Mouse (Mus musculus) urinary bladder, adult 2 months (tissue): ENCODE measurements around the gene Plod3. TPM values are rescaled to one million over a fixed set of nuclear protein-coding genes. Genes with fewer than 3 reads are reported as not detected.
A peak's percentile ranks its signal among the peaks of the same experiment; 100 is the strongest.

Experiments used
- DNase-seq: peaks from one replicate; pipeline ENCODE4 v3.0.0; 2022; ENCODE audit warnings: low spot score
- polyA plus RNA-seq: library from polyadenylated mRNA; depleted of rRNA; stranded (reverse); fragments of >200 nt; gene quantifications from 2 replicates; pipeline ENCODE4 v1.2.3, GENCODE M21; 2012

Gene Plod3
- polyA plus RNA-seq, 1 experiment = 45.8 TPM

DNA sequence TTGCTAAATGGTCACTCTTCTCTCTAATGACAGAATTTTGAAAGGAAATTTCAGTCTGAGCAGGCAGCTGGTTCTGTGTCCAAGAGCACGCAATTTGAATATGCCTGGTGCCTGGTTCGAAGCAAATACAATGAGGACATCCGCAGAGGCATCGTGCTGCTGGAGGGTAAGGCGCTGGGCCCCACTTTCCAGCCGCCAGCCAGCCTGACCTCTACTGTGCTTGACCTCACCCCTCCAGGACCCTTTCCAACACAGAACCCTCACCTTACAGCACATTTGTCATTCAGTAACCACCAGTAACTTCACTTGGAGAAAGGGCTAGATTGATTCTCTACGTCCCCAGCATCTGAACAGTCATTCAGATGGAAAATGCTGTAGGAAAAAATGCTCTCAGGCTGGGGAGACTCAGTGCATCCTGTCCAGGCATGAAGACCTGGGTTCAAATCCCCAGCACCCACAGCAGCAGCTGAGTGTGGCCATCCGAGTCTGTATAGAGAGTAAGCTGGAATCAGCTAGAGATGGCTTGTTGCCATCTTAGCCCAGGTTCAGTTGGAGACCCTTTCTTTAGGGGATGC is 23.8 kb upstream of the Plod3 start:
- DNase-seq = no peak

DNA sequence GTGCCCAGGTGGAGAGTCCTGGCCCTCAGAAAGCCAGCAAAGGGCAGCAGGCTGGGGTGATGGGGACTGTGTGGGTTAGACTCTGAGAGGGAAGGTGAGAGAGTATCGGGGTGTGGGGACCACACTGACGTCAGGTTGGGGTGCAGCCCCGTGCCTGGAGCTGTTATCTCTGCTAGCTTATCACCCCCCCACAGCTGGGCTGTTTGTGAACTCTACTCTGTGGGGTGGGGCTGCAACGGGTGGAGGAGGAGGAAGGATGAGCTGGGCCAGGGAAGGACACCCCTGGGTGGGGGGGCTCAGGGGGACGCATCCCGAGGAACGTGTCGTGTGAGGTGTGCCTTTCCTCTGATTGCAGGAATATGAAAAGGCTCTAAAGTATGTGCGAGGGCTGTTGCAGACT is 21.6 kb upstream of the Plod3 start:
- no peak for DNase-seq

DNA sequence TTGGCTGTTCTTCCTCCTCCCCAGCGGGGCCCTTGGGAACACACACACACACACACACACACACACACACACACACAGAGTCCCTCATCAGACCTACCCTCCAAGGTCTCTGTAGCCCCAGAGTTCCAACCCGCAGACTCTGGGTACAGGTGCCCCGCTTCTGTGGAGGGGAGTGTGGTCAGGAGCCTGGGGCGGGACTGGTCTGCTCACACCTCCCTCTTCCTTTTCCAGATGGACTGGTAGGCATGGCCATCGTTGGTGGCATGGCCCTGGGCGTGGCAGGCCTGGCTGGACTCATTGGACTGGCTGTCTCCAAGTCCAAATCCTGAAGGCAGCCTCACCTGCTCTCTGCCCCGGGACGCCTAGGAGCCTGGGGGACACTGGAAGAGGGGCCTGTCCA is 21.1 kb upstream of the Plod3 start:
- DNase-seq = no peak

DNA sequence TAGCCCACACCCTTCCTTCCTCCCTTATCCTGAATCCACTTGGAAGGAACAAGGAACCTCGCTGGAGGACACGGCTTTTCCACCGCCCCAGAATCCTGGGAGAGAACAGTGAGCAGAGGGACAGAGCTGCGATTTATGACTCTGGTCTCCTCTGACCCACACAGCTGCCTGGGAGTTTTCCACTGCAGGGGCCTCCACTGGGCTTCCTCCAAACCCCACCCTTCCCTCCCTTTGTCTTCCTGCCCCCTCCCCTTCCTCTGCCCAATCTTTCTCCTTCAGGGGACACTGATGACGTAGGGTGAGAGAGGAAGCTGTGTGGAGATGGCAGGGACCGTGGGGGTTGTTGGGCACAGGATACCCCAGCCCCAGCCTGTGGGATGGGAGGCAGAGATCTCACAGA is 20.5 kb upstream of the Plod3 start, which contains the start of gene Cldn15:
TSS of gene Cldn15 (plus strand) at position 286 of the 400 bp plus-strand sequence.
- no peak for DNase-seq

DNA sequence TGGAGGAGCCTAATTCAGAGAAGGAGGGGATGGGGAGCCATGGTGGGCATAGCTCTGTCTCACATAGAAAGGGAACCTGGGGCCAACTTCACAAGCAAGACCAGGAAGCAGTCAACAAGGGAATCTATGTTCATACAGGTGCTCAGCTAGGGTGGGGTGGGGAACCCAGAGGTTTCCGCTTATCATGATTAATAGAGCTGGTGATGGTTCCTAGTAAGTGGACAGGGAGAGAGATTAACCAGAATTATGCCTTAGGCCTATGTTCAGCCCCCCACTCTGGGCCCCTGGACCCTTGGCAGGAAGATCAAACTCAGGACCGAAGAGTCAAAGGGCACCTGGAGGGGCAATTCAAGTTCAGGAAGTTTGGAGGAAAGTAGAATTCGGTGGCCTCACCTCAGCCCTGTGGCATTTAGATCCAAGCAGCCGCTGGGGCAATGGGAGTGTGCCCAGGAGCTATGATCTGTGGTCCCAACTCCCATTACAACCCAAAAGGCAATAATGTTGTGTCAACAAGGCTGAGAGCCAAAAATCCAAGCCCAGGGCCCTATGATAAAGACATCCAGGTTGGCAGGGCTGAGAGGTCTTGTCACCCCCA is 19.9 kb upstream of the Plod3 start:
- no peak for DNase-seq

DNA sequence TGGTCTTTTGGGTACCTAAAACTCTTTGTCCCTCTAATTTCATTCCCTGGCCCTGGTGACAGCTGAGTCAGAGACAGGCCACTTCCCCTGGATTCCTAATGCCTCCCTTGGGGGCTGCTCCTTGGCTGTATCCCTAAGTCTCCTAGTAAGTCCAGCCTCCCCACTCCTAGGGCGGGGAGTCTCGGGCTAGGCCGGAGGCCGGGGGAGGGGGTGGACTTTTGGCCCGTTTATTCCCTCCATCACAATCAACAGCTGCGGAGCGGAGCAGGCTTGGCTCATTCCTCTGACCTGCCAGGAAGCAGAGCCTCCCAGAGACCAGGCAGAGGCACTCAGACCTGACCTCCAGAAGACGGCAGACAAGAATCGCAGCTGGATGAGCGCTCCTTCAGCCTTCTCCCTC is 19.2 kb upstream of the Plod3 start:
- no peak for DNase-seq

DNA sequence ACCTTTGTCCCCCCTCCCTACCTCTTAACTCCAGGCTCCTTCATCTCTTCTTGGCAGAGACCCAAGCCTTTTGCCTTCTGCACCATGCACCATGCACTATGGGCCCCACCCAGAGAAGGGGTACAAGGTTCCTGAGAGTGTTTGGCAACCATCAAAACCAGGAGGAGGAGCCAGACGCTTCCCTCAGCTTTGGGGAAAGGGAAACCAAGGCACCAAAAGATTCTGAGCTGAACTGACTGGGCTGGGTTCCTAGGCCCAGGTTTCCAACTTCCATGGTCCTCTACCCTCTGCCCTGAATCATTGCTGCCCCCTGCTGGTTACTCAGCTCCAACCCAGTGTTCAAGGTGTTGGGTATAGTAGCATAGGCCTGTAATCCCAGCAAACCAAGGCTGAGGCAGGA is 16.1 kb upstream of the Plod3 start:
- no peak for DNase-seq

DNA sequence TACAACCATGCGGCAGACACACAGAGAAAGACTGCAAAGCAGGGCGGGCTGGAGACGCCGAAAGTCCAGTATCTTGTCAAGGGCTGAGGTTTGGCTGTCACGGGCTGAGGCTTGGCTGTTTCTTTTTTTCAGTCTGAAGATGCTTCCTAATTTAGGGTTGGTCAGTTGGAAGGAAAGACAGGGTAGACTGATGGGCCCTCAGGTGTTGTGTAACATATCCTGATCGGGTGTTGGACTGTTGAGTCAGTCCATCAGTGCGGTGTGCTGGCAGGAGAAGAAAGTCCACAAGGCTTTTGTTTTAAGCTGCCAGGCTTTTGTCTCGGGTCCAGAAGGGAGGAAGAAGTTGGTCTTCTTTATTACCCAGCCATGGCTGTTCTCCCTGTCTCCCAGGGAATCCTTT is 13.1 kb upstream of the Plod3 start:
- no peak for DNase-seq

DNA sequence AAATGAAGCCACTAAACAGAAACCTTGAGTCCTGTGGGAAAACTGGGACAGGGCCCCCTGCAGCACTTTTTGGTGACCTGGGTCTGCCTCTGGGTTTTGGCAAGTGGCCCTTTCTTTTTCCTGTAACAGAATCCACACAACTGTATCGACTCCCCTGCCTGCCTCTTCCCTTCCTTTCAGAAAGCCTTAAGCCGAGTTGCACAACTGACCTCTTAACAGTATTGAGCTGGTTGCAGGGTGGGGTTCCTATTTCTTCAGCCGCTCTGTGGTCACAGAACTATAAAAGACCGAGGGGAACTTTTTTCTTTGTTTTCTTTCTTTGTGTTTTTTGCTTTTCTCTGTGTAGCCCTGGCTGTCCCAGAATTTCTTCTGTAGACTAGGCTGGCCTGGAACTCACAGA is 9.1 kb upstream of the Plod3 start:
- no peak for DNase-seq

DNA sequence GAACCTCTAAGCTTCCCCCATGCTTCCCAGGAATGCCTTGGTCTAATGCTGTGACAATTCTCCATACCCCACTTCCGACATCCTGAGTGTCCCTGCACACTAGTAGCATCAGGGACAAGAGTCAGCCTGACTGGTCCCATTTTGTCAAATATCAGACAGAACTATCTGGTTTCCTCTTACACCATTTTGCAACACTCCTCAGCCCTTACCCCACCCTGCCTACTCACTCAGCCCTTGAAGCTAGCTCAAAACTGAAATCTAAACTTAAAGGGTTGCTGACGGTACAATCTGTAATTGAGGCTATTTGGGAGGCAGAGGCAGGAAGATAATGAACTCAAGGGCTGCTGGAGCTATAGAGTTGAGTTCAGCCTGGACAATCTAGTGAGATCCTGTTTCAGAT is 7.1 kb upstream of the Plod3 start:
- no peak for DNase-seq

DNA sequence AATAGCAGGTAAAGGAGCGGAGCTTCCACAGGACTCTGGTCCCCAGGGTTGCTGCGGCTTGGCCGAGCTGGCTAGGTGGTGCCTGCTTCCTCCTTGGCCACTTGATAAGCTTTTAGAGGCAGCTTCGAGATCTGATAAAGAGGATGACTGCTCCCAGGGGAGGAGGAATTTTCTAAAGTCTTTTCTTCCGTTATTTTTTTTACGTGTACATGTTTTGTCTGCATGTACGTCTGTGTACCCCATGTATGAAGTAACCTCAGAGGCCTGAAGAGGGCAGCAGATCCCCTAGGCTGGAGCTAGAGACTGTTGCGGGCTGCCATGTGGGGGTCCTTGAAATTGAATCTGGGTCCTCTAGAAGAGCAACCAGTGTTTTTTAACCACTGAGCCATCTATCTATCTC is 5.8 kb upstream of the Plod3 start:
- no peak for DNase-seq

DNA sequence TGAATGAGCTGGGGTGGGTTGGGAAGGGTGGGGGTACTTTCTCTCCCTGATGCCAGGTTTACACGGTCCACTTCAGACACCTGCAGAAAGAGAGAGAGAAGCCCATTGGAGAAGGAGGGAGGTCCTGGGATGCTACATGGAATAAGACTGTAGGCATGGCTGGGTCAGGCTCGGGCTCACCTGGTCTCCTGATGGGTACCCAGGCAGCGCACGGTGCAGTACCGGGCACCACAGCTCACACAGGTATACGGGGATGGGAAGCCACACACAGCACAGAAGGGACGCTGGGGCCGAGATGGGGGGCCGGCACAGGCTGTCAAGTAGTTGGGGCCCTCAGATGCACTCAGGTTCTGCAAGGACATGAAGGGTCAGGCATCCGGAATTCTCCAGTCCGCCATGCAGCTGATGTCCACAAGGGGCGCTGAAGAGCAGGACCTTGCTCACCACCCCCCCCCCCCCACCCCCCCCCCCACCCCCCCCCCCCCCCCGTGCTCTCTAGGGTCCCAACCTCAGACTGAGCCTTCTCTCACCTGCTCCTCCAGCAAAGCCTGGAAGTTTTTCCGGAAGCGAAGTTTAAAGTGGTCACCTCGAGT is 4.4 kb upstream of the Plod3 start:
- DNase-seq = no peak

DNA sequence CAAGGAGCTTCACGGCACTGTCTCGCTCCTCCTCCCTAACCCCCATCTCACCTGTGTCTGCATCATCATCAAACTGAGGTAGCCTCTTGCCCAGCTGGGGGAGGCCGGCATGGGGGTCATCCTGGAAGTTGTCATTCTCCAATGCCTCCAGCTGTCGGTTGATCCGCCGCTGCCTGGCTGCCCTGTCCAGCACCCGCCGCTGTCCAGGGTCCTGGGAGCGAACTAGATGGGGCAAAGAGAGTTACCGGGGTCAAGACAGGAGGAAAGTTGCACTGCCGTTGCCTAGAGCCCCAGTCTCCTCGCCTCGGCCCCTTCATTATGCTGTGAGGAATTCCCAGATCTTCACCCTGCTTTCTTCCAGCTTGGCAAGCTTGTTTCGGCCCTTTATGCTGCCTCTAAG is 2.0 kb upstream of the Plod3 start:
- DNase-seq = no peak

DNA sequence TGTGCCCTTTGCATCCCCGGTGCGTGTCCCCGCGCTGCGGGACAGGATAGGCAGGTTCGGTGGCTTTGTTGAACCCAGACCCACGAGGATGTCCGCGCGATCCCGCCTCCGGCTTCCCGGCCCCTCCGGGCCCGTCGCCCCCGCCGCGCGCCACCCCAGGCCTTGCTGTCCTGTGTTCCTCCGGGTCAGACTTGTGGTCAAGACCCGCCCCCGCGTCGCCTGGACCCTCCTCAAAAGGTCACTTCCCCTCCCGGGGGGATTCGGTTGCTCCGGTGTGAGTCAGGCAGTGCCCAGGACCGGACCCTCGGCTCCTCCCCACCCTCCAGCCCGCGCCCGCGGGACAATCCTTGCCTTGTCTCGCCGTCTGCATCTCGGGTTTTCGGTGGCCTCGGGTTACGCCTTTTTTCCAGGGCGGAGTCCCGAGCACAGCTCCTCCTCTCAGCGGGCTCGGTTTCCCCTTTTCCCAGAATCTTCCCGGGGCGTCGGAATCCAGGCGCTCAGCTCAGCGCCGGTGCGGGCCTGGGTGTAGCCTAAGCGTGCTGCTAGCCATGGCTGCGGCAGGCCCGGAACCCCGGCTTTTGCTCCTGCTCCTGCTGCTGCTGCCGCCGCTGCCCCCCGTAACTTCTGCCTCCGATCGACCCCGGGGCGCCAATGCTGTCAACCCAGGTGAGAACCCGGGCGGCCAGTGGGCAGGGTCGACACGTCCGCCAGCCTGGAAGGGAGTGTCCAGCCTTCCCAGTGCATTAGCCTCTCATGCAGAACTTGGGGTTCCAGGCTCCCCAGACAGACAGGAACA is 517 bp downstream of the Plod3 start:
- peak; percentile 78 for DNase-seq

DNA sequence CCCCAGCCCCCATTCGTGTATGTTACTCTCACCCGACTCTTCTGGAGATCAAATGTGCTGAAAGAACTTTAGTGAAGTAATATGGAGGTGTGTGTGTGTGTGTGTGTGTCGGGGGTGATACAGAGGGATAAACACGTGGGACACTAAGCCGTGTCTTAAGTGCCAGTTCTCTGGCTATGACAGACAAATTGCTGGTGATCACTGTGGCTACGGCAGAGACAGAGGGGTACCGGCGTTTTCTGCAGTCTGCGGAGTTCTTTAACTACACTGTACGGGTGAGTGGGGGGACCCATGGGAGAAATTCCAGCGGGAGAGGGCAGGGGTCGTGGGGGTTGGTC is 1.1 kb downstream of the Plod3 start, which contains the start of gene Znhit1:
TSS of gene Znhit1 (minus strand) at position 88 of the 338 bp plus-strand sequence.
- no peak for DNase-seq

DNA sequence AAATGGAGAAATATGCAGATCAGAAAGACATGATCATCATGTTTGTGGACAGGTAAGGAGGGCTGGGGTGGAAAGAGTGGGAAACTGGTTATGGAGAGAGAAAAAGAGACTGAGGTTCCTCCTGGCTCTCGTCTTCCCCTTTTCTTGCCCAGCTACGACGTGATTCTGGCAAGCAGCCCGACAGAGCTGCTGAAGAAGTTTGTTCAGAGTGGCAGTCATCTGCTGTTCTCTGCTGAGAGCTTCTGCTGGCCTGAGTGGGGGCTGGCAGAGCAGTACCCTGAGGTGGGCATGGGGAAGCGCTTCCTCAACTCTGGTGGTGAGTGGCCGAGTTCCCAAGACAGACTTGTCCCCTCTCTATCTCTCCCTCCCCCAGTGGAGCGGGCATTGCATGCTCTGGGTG is 1.6 kb downstream of the Plod3 start:
- no peak for DNase-seq

DNA sequence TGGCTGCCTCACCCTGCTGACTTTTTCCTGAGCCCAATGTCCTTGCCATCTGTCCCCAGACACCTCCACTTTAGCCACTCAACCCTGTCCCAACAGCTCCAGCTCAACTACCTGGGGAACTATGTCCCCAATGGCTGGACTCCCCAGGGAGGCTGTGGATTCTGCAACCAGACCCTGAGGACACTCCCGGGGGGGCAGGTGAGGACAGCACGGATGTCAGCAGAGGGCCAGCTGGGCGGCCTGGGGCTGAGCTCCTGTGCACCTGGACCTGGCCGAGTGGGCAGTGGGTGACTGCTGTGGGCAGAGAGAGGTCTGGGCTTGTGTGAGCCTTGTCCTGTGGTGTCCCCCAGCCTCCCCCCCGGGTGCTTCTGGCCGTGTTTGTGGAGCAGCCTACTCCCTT is 3.0 kb downstream of the Plod3 start:
- DNase-seq = no peak

DNA sequence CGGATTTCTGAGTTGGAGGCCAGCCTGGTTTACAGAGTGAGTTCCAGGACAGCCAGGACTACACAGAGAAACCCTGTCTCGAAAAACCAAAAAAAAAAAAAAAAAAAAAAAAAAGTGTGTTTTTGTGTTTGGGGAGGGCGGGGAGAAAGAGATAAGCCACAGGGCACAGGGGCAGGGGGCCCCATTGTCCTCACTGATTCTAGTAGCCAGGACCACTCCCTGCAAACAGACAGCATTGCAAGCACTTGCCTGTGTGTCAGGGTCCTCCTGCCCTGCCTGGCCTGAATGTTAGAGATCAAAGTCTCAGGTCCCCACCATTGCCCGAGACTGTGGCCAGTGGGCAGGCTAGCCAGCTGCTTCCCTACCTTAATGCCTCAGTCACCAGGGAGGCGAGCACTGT is 12.6 kb downstream of the Plod3 start:
- DNase-seq = no peak

DNA sequence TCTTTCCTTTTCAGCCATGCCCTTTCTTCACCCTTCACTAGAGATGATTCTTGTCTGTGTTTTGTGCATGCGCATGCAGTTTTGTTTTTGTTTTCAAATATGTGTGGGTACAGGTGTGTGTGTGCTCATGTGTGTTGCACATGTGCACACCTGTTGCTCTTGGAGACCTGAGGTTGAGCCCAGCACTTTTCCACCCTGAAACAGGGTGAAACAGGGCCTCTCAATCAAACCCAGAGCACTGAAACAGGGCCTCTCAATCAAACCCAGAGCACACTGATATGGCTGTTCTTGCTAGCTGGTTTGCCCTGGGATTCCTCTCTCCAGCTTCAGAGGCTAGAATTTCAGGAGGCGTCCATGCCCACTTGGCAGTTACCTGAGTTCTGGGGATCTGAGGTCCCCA is 13.8 kb downstream of the Plod3 start:
- no peak for DNase-seq

DNA sequence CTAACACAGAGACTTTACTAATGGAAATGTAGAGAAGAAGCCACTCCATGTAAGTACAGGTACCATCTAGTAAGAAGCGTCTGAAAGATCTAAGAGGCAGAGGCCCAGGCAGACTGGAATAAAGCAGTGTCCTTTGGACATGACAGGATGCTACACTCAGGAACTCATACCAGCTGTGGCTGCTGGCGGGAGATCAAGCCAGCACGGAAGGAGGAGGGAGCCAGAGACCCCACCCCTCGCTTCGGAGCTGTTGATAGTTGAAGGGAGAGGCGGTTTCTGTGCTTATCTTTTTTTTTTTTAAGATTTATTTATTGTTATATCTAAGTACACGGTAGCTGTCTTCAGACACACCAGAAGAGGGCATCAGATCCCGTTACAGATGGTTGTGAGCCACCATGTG is 20.5 kb downstream of the Plod3 start:
- DNase-seq = no peak

DNA sequence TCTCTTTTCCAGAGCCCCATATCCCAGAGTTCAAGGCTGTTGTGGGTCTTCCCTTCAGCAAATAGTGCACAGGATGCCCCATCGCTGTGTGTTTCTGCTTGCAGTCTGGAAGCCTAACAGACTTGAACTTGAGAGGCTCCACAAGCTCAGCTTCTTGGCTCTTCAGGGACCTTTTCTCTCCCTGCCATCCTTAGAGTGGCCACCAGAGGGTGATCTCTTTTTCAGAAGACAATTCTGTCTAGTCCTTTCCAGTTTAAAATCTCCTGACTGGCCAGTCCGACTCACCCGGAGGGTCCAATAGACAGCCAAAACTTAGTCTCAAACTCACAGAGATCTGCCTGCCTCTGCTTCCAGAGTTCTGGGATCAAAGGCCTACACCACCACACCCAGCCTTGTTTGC is 23.2 kb downstream of the Plod3 start:
- no peak for DNase-seq

DNA sequence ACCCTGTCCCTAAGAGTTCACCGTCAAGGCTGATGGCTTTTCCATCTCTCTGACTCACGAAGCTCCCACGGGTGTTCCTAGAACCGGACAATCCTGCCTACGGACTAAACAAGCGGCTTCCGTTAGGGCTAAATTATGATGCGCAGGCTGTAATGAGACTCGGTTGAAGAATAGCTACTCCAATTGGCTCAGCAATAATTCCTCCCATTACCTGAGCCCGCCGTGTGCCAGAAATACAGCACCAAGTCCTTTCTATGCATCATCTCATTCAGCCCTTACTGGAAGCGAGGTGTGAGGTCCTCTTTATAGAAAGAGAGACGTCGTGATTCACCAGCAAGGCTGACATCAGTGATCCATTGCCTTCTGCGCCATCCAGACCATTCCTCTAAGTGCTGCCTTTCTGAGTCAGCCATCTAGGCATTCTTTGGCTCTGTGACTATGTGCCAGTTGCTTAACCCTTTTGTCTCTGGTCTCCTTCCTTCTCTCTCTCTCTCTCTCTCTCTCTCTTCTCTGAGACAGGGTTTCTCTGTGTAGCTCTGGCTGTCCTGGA is 25.7 kb downstream of the Plod3 start:
- DNase-seq = no peak

DNA sequence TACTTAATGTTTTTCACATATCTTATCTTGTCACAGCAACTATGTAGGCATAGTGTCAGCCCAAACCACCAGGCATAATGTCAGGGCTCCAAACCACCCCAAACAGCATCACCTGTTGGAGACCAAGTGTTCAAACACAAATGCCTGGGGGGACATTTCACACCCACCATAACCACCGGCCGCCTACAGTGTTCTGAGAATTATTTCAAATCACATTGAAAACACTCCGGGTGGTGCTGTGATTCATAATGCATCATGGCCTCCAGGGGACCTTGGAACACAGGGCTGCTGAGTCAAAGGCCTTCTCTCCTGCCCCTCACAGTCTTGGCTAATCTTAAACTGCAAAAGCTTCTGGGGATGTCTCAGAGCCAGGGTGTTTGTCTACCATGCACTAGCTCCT is 29.1 kb downstream of the Plod3 start:
- no peak for DNase-seq
